Mouse (Mus musculus) MEL (cell line): Measurements from ENCODE around the gene Syt16. TPM values are rescaled to one million over a fixed set of nuclear protein-coding genes. Genes with fewer than 3 reads are reported as not detected.

ENCODE experiments used
- DNase-seq: peaks from one replicate; pipeline ENCODE4 v3.0.0; 2011; ENCODE audit warnings: low read depth, low spot score
- H3K27ac ChIP-seq: 2 replicates; pipeline ENCODE4 v1.5.1; 2012; ENCODE audit warnings: low read depth, mild to moderate bottlenecking, control low read depth, low read length, moderate library complexity; ENCODE audit not compliant: control insufficient read depth
- H3K27me3 ChIP-seq, 2 experiments: fragments of 150-350 bp in 1 of 2; sonication (generic) in 1 of 2; 2 replicates each; pipeline ENCODE4 v1.6.1; 2012; ENCODE audit warnings: low read length in 2 of 2, mild to moderate bottlenecking in 2 of 2, improper control_type of control experiment in 1 of 2, moderate library complexity in 1 of 2; ENCODE audit not compliant: insufficient read depth in 2 of 2, control insufficient read depth in 1 of 2
- H3K36me3 ChIP-seq, 2 experiments: 2 replicates each; pipeline ENCODE4 v1.6.1; 2012 to 2014; ENCODE audit warnings: low read length in 2 of 2, improper control_type of control experiment in 1 of 2, inconsistent platforms in 1 of 2, mild to moderate bottlenecking in 1 of 2; ENCODE audit not compliant: insufficient read depth in 2 of 2, control insufficient read depth in 1 of 2
- H3K4me1 ChIP-seq, 2 experiments: fragments of 150-350 bp in 1 of 2; sonication (generic) in 1 of 2; 2 replicates each; pipeline ENCODE4 v1.6.1; 2012; ENCODE audit warnings: low read length in 2 of 2, improper control_type of control experiment in 1 of 2, mild to moderate bottlenecking in 1 of 2; ENCODE audit not compliant: insufficient read depth in 2 of 2, control insufficient read depth in 1 of 2
- H3K4me3 ChIP-seq, 2 experiments: fragments of 150-350 bp in 1 of 2; sonication (generic) in 1 of 2; 2 replicates each; pipeline ENCODE4 v1.5.1; 2012; ENCODE audit warnings: low read depth in 2 of 2, low read length in 2 of 2, mild to moderate bottlenecking in 2 of 2, moderate library complexity in 2 of 2, control low read depth in 1 of 2, improper control_type of control experiment in 1 of 2; ENCODE audit not compliant: control insufficient read depth in 1 of 2, insufficient read depth in 1 of 2
- H3K79me2 ChIP-seq: 2 replicates; pipeline ENCODE4 v1.6.1; 2012; ENCODE audit warnings: mild to moderate bottlenecking, low read length, moderate library complexity; ENCODE audit not compliant: control insufficient read depth, poor library complexity, insufficient read depth
- H3K9ac ChIP-seq: 2 replicates; pipeline ENCODE4 v1.6.1; 2012; ENCODE audit warnings: low read depth, mild to moderate bottlenecking, control low read depth, low read length, moderate library complexity; ENCODE audit not compliant: control insufficient read depth, poor library complexity, severe bottlenecking
- H3K9me3 ChIP-seq: fragments of 150-350 bp; sonication (generic); replicated peaks from 2 replicates; pipeline ENCODE4 v1.6.1; 2012; ENCODE audit warnings: mild to moderate bottlenecking, low read length, improper control_type of control experiment, moderate library complexity; ENCODE audit not compliant: insufficient read depth
- BHLHE40 ChIP-seq: IDR thresholded peaks from 2 replicates; pipeline ENCODE4 v1.6.1; 2012; ENCODE audit warnings: low read depth, mild to moderate bottlenecking, inconsistent platforms, low read length, improper control_type of control experiment, borderline replicate concordance
- CHD2 ChIP-seq: IDR thresholded peaks from 2 replicates; pipeline ENCODE4 v1.6.1; 2011; ENCODE audit warnings: low read length, improper control_type of control experiment
- CTCF ChIP-seq, 3 experiments: IDR thresholded peaks in 2 of 3; conservative IDR thresholded peaks in 1 of 3; 2 replicates each; pipeline ENCODE4 v1.5.1; 2011 to 2012; ENCODE audit warnings: low read length in 3 of 3, low read depth in 2 of 3, mild to moderate bottlenecking in 2 of 3, improper control_type of control experiment in 1 of 3, inconsistent platforms in 1 of 3, mixed read lengths in 1 of 3, moderate library complexity in 1 of 3; ENCODE audit not compliant: control insufficient read depth in 1 of 3, insufficient read depth in 1 of 3, poor library complexity in 1 of 3, severe bottlenecking in 1 of 3
- ELF1 ChIP-seq: IDR thresholded peaks from 2 replicates; pipeline ENCODE4 v1.6.1; 2014; ENCODE audit warnings: low read depth, mild to moderate bottlenecking, inconsistent platforms, low read length, improper control_type of control experiment, moderate library complexity
- EP300 ChIP-seq, 2 experiments: IDR thresholded peaks; 2 replicates each; pipeline ENCODE4 v1.6.1; 2011; ENCODE audit warnings: improper control_type of control experiment in 2 of 2, low read length in 2 of 2, low read depth in 1 of 2, mild to moderate bottlenecking in 1 of 2
- GATA1 ChIP-seq: IDR thresholded peaks from 2 replicates; pipeline ENCODE4 v1.6.1; 2011; ENCODE audit warnings: low read depth, low read length, improper control_type of control experiment
- HCFC1 ChIP-seq: IDR thresholded peaks from 2 replicates; pipeline ENCODE4 v1.6.1; 2012; ENCODE audit warnings: low read depth, mild to moderate bottlenecking, inconsistent platforms, low read length, improper control_type of control experiment, moderate library complexity
- MAX ChIP-seq: IDR thresholded peaks from 2 replicates; pipeline ENCODE4 v1.6.1; 2011; ENCODE audit warnings: low read length, improper control_type of control experiment
- MEF2A ChIP-seq: IDR thresholded peaks from 2 replicates; pipeline ENCODE4 v1.6.1; 2014; ENCODE audit warnings: low read depth, mild to moderate bottlenecking, inconsistent platforms, low read length, improper control_type of control experiment; ENCODE audit not compliant: poor library complexity, insufficient replicate concordance, severe bottlenecking; ENCODE audit errors: extremely low read depth
- MYB ChIP-seq: IDR thresholded peaks from 2 replicates; pipeline ENCODE4 v1.6.1; 2011; ENCODE audit warnings: mild to moderate bottlenecking, low read depth, low read length, improper control_type of control experiment
- MYC ChIP-seq: IDR thresholded peaks from 2 replicates; pipeline ENCODE4 v1.6.1; 2011; ENCODE audit warnings: low read depth, mild to moderate bottlenecking, low read length, improper control_type of control experiment, moderate library complexity
- POLR2AphosphoS2 ChIP-seq: IDR thresholded peaks from 2 replicates; pipeline ENCODE4 v1.6.1; 2011; ENCODE audit warnings: low read length, improper control_type of control experiment
- POLR2AphosphoS5 ChIP-seq: IDR thresholded peaks from 2 replicates; pipeline ENCODE4 v1.6.1; 2012; ENCODE audit warnings: low read depth, borderline replicate concordance, mild to moderate bottlenecking, inconsistent platforms, low read length, moderate library complexity, mixed read lengths
- TAL1 ChIP-seq: IDR thresholded peaks from 2 replicates; pipeline ENCODE4 v1.6.1; 2012; ENCODE audit warnings: mild to moderate bottlenecking, inconsistent platforms, low read length, moderate library complexity, mixed read lengths
- TBP ChIP-seq: IDR thresholded peaks from 2 replicates; pipeline ENCODE4 v1.8.0; 2011; ENCODE audit warnings: low read depth, low read length, improper control_type of control experiment
- UBTF ChIP-seq: IDR thresholded peaks from 2 replicates; pipeline ENCODE4 v1.6.1; 2012; ENCODE audit warnings: low read depth, mild to moderate bottlenecking, inconsistent platforms, low read length, improper control_type of control experiment, moderate library complexity, borderline replicate concordance; ENCODE audit not compliant: insufficient read depth
- ZC3H11A ChIP-seq: IDR thresholded peaks from 2 replicates; pipeline ENCODE4 v1.6.1; 2012; ENCODE audit warnings: low read depth, mild to moderate bottlenecking, inconsistent platforms, low read length, improper control_type of control experiment
- polyA plus RNA-seq, 2 experiments: library from polyadenylated mRNA; stranded (reverse) in 1 of 2; unstranded in 1 of 2; fragments of >175 nt in 1 of 2; fragments of >200 nt in 1 of 2; gene quantifications; 2 replicates each; pipeline versions ENCODE4 v1.2.1 to v1.2.4; 2012; ENCODE audit warnings: low replicate concordance in 2 of 2, low read depth in 1 of 2; ENCODE audit not compliant: insufficient read length in 2 of 2, insufficient read depth in 1 of 2, missing spikeins in 1 of 2
- total RNA-seq: library from RNA; depleted of rRNA; stranded (reverse); fragments of 300-350 nt; gene quantifications from 2 replicates; pipeline ENCODE4 v1.2.3, GENCODE M21; 2012

The Syt16 gene
- total and polyA plus RNA-seq, 3 experiments: 0.07 TPM; not detected in 2

- H3K4me1 ChIP-seq: no peaks in the 10 kb centered on the region
- no peak for TF ChIP-seq MYC
- TF ChIP-seq MEF2A: no peak
- TF ChIP-seq BHLHE40: no peak
- TF ChIP-seq, all 39 proteins: peak for 0
- no peak overlapping the region for H3K27ac ChIP-seq
- DNase-seq: no peak
- no peaks in the 10 kb centered on the region for H3K36me3 ChIP-seq
- H3K9ac ChIP-seq: no peak overlapping the region
- no peak overlapping the region for H3K4me3 ChIP-seq
- no peaks in the 10 kb centered on the region for H3K79me2 ChIP-seq
- H3K9me3 ChIP-seq: no peaks in the 10 kb centered on the region
- H3K27me3 ChIP-seq: no peaks in the 10 kb centered on the region
These were observed 218.8 kb downstream of the Syt16 start for GRCm38 (mm10) chr12:74216103-74216728.

GRCm38 (mm10) chr12:74219909-74220308 is 222.4 kb downstream of the Syt16 start:
- peak overlapping the region; percentile 28; the same call in 1 of the 2 replicates for H3K27ac ChIP-seq

GRCm38 (mm10) chr12:74220651-74221050 is 223.2 kb downstream of the Syt16 start:
- Histone ChIP-seq H3K9me3 (no peaks in the 10 kb centered on the region), H3K79me2 (no peaks in the 10 kb centered on the region), H3K4me3 (no peak overlapping the region), H3K27me3 (no peaks in the 10 kb centered on the region), H3K36me3 (no peaks in the 10 kb centered on the region), H3K9ac (no peak overlapping the region), H3K27ac (no peak overlapping the region), H3K4me1 (no peaks in the 10 kb centered on the region)
- DNase-seq: peak; percentile 33
- peak; percentile 30; the same call in 1 of the 2 replicates for TF ChIP-seq TAL1
- TF ChIP-seq EP300 (IDR thresholded peaks at IDR 0.05; ENCODE audit: low read depth in 1 of 2, low read length in 2 of 2): peak in 1 of 2 experiments; percentile 24; a peak in 1 of 4 replicates
- no peak for TF ChIP-seq CHD2

More at GRCm38 (mm10) chr12:74219909-74220308, 222.4 kb downstream of the Syt16 start:
- Histone ChIP-seq H3K4me3 (no peak overlapping the region), H3K79me2 (no peaks in the 10 kb centered on the region), H3K9ac (no peak overlapping the region), H3K27me3 (no peaks in the 10 kb centered on the region), H3K9me3 (no peaks in the 10 kb centered on the region), H3K36me3 (no peaks in the 10 kb centered on the region), H3K4me1 (no peaks in the 10 kb centered on the region)
- TF ChIP-seq POLR2AphosphoS2 (no peak), CTCF (IDR thresholded peaks at IDR 0.05 in 2 of 3, conservative IDR thresholded peaks at IDR 0.05 in 1 of 3; ENCODE audit: control insufficient read depth in 1 of 3, insufficient read depth in 1 of 3, low read depth in 2 of 3, low read length in 3 of 3, poor library complexity in 1 of 3, severe bottlenecking in 1 of 3) (no peak), POLR2AphosphoS5 (no peak), MYB (no peak), MYC (no peak), GATA1 (no peak), TBP (no peak), HCFC1 (no peak), MAX (no peak), UBTF (no peak), ZC3H11A (no peak), ELF1 (no peak)
- DNase-seq: peak; percentile 10
